Mouse (Mus musculus) liver, adult 2 months (tissue): ENCODE measurements at regions not wholly inside any gene's neighbourhood (a gene's known extent, or its start where the extent isn't known, plus 50 kb on each side); places are given as distances from the start of the nearest gene placed in this dataset.

ENCODE experiments used
- CTCF ChIP-seq: fragments of 200-500 bp; IDR thresholded peaks from 2 replicates; pipeline ENCODE4 v1.5.1; 2011; ENCODE audit warnings: low read depth, low read length, control low read depth
- POLR2A ChIP-seq: fragments of 200-500 bp; IDR thresholded peaks from 2 replicates; pipeline ENCODE4 v1.6.1; 2011; ENCODE audit warnings: low read length, control low read depth; ENCODE audit not compliant: insufficient read depth; ENCODE audit errors: extremely low read depth

DNA sequence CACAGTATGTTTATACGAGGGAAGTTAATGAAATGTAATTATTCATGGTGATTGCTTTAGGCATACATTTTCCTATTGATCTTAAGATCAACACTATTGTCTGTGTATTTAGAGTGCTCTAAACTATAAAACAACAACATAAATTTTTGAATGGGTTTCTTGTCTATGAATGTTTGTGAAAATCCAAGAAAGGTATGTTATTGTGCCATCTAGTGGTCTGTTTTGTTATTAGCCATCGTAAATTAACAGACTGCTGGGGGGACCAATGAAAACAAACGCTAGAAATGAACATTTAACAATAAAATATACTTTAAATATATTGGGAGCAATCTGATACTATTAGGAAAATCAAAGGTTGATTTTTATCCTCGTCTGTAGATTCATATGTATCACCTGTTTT, 93.5 kb upstream of the P3h2 start:
- TF ChIP-seq POLR2A (no peak), CTCF (peak; percentile 47)
